Mouse (Mus musculus) liver, embryonic 14.5 days (tissue): Measurements from ENCODE around the gene Cdh8.

Source experiments
- CTCF ChIP-seq: IDR thresholded peaks from 2 replicates; pipeline ENCODE4 v1.5.1; 2016; ENCODE audit warnings: antibody characterized with exemption, low read depth, control low read depth
- EP300 ChIP-seq: IDR thresholded peaks from 2 replicates; pipeline ENCODE4 v1.6.1; 2016; ENCODE audit warnings: antibody characterized with exemption, low read depth

DNA sequence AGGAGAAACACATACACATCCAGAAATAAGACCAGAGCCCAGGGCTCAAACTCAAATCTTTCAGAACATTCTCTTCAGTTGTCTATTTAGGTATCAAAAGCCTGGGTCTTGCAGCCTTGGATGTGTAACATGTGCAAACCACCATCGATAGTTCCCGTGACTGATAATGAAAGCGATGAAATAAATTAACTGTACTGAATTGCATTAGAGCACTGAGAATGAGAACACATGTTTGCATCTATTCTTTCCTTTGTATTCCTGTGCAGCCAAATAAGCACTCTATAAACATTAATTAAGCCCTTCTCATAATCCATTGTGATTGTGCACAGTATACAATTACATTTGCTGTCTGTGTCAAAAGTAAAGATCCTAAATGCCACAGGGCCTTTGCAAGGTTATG is 47.1 kb downstream of the Cdh8 start:
- TF ChIP-seq CTCF (no peak), EP300 (no peak)
